Comparison of ENCODE assay signal across 8 mouse cellular contexts in the genomic region with DNA sequence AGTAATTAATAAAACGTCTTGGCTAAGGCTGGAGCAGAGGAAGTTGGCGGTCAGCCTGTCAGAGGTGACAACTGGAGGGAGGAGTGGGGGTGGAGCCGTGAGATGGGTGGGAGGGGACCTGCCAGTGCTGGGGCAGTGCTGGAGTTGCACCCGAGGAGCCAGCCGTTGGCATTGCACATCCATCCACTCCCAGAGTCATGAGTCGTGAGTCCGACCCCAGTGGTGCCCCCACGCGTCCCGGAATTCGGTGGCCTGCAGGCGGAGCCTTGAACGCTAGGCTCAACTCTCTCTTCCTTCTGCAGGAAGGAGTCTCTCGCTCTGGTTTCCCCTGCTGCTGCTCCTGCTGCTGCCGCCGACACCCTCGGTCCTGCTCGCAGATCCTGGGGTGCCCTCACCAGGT. TPM values are rescaled to one million over a fixed set of nuclear protein-coding genes. Genes with fewer than 3 reads are reported as not detected.
DNase-seq lines count a peak whose midpoint lies in the region; ATAC-seq lines count a peak whose summit lies in the region.

Gene Ptgs1 (plus strand): TSS at position 61 of the 400 bp plus-strand sequence.

- H3K36me3 ChIP-seq in limb, embryonic 13.5 days: no peaks in the 10 kb centered on the region
- no peaks in the 10 kb centered on the region for H3K36me3 ChIP-seq in midbrain, embryonic 12.5 days

- peak; percentile 25 for DNase-seq in right cerebral cortex, adult 2 months (ENCODE audit: low spot score in 2 of 2)
- no peak for DNase-seq in right cerebral cortex, postnatal 36 days (ENCODE audit: low spot score in 2 of 2)
- peak; percentile 75 to 84 for DNase-seq in heart, adult 18-20 months
- peak; percentile 66 for DNase-seq in kidney, adult 11 months
- peak; percentile 60 to 72 for DNase-seq in urinary bladder, postnatal 36 days (ENCODE audit: low spot score in 2 of 2)

- H3K9me3 ChIP-seq in limb, embryonic 13.5 days: no peaks in the 10 kb centered on the region
- no peaks in the 10 kb centered on the region for H3K9me3 ChIP-seq in midbrain, embryonic 12.5 days

- H3K4me2 ChIP-seq in limb, embryonic 13.5 days (replicated peaks): peak within 1 kb of the TSS; percentile 91
- peak within 1 kb of the TSS; percentile 65 for H3K4me2 ChIP-seq in midbrain, embryonic 12.5 days (replicated peaks)

- peaks cover 20% of the 10 kb centered on the region for H3K27me3 ChIP-seq in limb, embryonic 13.5 days
- H3K27me3 ChIP-seq in midbrain, embryonic 12.5 days: peaks cover 39% of the 10 kb centered on the region

- WGBS in limb, embryonic 13.5 days: under 1% methylated on average over 18 of the region's 18 CpGs
- WGBS in midbrain, embryonic 12.5 days: 3% methylated on average over 18 of the region's 18 CpGs

- no peaks in the 10 kb centered on the region for H3K4me1 ChIP-seq in brown adipose tissue, adult 24 weeks (ENCODE audit: control insufficient read depth, insufficient read depth, insufficient read length, low read length)
- peaks cover 17% of the 10 kb centered on the region for H3K4me1 ChIP-seq in limb, embryonic 13.5 days
- H3K4me1 ChIP-seq in midbrain, embryonic 12.5 days: peaks cover 7% of the 10 kb centered on the region

- H3K4me3 ChIP-seq in brown adipose tissue, adult 24 weeks (ENCODE audit: insufficient read depth, low read depth, low read length): peak within 1 kb of the TSS; percentile 57
- peak within 1 kb of the TSS; percentile 50 for H3K4me3 ChIP-seq in limb, embryonic 13.5 days
- H3K4me3 ChIP-seq in midbrain, embryonic 12.5 days: peak within 1 kb of the TSS; percentile 39

- no peak within 1 kb of the TSS for H3K27ac ChIP-seq in brown adipose tissue, adult 24 weeks (replicated peaks; ENCODE audit: low read depth, low read length)
- no peak within 1 kb of the TSS for H3K27ac ChIP-seq in limb, embryonic 13.5 days
- no peak within 1 kb of the TSS for H3K27ac ChIP-seq in midbrain, embryonic 12.5 days (replicated peaks)

- peak within 1 kb of the TSS; percentile 66 for H3K9ac ChIP-seq in limb, embryonic 13.5 days
- peak within 1 kb of the TSS; percentile 49; the same call in 1 of the 2 replicates for H3K9ac ChIP-seq in midbrain, embryonic 12.5 days (replicated peaks)

- ATAC-seq in limb, embryonic 13.5 days (ENCODE audit: low FRiP score, low read depth): peak; percentile 62
- ATAC-seq in midbrain, embryonic 12.5 days (ENCODE audit: low FRiP score, low read depth): peak; percentile 64

RNA-seq across cellular contexts. Expression of gene Ptgs1, which starts in this region (rescaled TPM):
- polyA plus RNA-seq in brown adipose tissue, adult 24 weeks (2012; ENCODE audit: insufficient read depth, insufficient read length, missing spikeins): 1.8 and 2.3 TPM in 2 replicates
- total RNA-seq in heart, adult 18-20 months (2021): 10 to 100 TPM; 12.4 to 16.1 TPM
- 8.7 and 9.1 TPM in 2 replicates for polyA plus RNA-seq in limb, embryonic 13.5 days (2015; fragmentation: Nextera tagmentation; extraction: Ambion mirVana)
- polyA plus RNA-seq in midbrain, embryonic 12.5 days (2016; fragmentation: Nextera tagmentation; extraction: Ambion mirVana): 3.9 and 4.4 TPM in 2 replicates

Comparison
In these comparisons a context has a peak if more than half of its experiments do, and no peak if none do; other contexts are left out.
1. DNase-seq: peak in right cerebral cortex, adult 2 months (2 of 2), heart, adult 18-20 months (2 of 2), kidney, adult 11 months (single experiment) and urinary bladder, postnatal 36 days (2 of 2); none in right cerebral cortex, postnatal 36 days (0 of 2).
2. Peak in every context shown above with its lines, with median percentiles within 50 percentile points of each other: H3K4me3 ChIP-seq.